In genomic region chr10:6986246-6986645, GRCm38 (mm10) we compare ENCODE assay signal across 30 mouse cellular contexts.
DNase-seq lines count a peak whose midpoint lies in the region; ATAC-seq and TF ChIP-seq lines count a peak whose summit lies in the region.
"Had no signal": no experiment of that assay in that cellular context is flagged by ENCODE, and none has a peak within 500 bp of the region (broad histone marks: within the 10 kb centered on the region; RNA-seq: fewer than 3 reads in every experiment).

No protein-coding gene starts in this region.

- no peak overlapping the region for H3K4me2 ChIP-seq in liver, postnatal 0 days (ENCODE audit: low read depth, low read length)
- no peak overlapping the region for H3K4me2 ChIP-seq in liver, embryonic 12.5 days
- H3K4me2 ChIP-seq: heart, embryonic 11.5 days; hindbrain, embryonic 14.5 days; limb, embryonic 12.5 days; midbrain, embryonic 15.5 days; neural tube, embryonic 12.5 days; stomach, embryonic 15.5 days had no signal

- H3K4me1 ChIP-seq in liver, postnatal 0 days (ENCODE audit: insufficient read depth): no peaks in the 10 kb centered on the region; the same call in 1 of the 2 replicates
- H3K4me1 ChIP-seq in liver, embryonic 12.5 days: no peaks in the 10 kb centered on the region
- H3K4me1 ChIP-seq: midbrain, embryonic 10.5 days; midbrain, embryonic 15.5 days; neural tube, embryonic 12.5 days; stomach, embryonic 15.5 days had no signal

- H3K36me3 ChIP-seq in liver, postnatal 0 days (replicated peaks; ENCODE audit: insufficient read depth, low read length): no peaks in the 10 kb centered on the region
- no peaks in the 10 kb centered on the region for H3K36me3 ChIP-seq in liver, embryonic 12.5 days
- H3K36me3 ChIP-seq: limb, embryonic 12.5 days; midbrain, embryonic 10.5 days; midbrain, embryonic 15.5 days; neural tube, embryonic 12.5 days; stomach, embryonic 15.5 days had no signal

- WGBS in liver, postnatal 0 days (ENCODE audit: insufficient replicate concordance): 40% methylated on average over 4 of the region's 4 CpGs
- 39% methylated on average over 4 of the region's 4 CpGs for WGBS in liver, embryonic 12.5 days (ENCODE audit: insufficient replicate concordance)

- H3K9ac ChIP-seq in liver, postnatal 0 days (replicated peaks): no peak overlapping the region
- no peak overlapping the region for H3K9ac ChIP-seq in liver, embryonic 12.5 days
- H3K9ac ChIP-seq: hindbrain, embryonic 14.5 days; limb, embryonic 12.5 days; midbrain, embryonic 15.5 days; neural tube, embryonic 12.5 days; stomach, embryonic 15.5 days had no signal

- no peak for TF ChIP-seq CTCF in liver, postnatal 0 days (IDR thresholded peaks at IDR 0.05; ENCODE audit: low read depth)

- no peak for DNase-seq in liver, postnatal 0 days
- DNase-seq in CD4-positive helper T cell, adult 2 months (ENCODE audit: low read depth, low spot score): peak; percentile 24
- DNase-seq in naive thymus-derived CD4-positive, alpha-beta T cell, adult 2 months (ENCODE audit: low read depth): peak; percentile 49
- DNase-seq in cerebellum, adult 11-12 months: no peak
- DNase-seq in ovary, postnatal 36 days (ENCODE audit: low spot score): no peak
- DNase-seq: adrenal gland, adult 2 months; adrenal gland, postnatal 36 days; cerebellum, adult 8-10 months; cerebellum, postnatal 25 days; gastrocnemius, postnatal 14 days; heart, adult 11 months; heart, postnatal 4 days; kidney, adult 11 months; kidney, postnatal 14 days; lung, adult 2 months; lung, postnatal 10 days had no signal

- H3K9me3 ChIP-seq in liver, postnatal 0 days (ENCODE audit: low read length): no peaks in the 10 kb centered on the region
- no peaks in the 10 kb centered on the region for H3K9me3 ChIP-seq in liver, embryonic 12.5 days (replicated peaks)
- H3K9me3 ChIP-seq: limb, embryonic 12.5 days; midbrain, embryonic 10.5 days; midbrain, embryonic 15.5 days; neural tube, embryonic 12.5 days; stomach, embryonic 15.5 days had no signal

- peak; percentile 29; the same call in 1 of the 2 replicates for ATAC-seq in liver, postnatal 0 days
- ATAC-seq in liver, embryonic 12.5 days: no peak
- ATAC-seq in hematopoietic stem cell, adult 5-6 weeks (replicated peaks in 1 of 2; ENCODE audit: insufficient read depth in 1 of 2, low FRiP score in 2 of 2, low TSS enrichment in 1 of 2, low read depth in 1 of 2, poor library complexity in 2 of 2, severe bottlenecking in 2 of 2): peak; percentile 87 to 88
- ATAC-seq: CD4-positive, CD25-positive, alpha-beta regulatory T cell, adult 4 months; forebrain, embryonic 14.5 days; inflammation-experienced regulatory T-cells, adult 6 months; midbrain, embryonic 15.5 days had no signal

- no peak for TF ChIP-seq EP300 in liver, postnatal 0 days (IDR thresholded peaks at IDR 0.05; ENCODE audit: low read depth)

- no peak overlapping the region for H3K4me3 ChIP-seq in liver, postnatal 0 days (ENCODE audit: low read depth, low read length)
- H3K4me3 ChIP-seq in liver, embryonic 12.5 days: no peak overlapping the region
- H3K4me3 ChIP-seq: left cerebral cortex, adult 2 months; limb, embryonic 12.5 days; midbrain, embryonic 10.5 days; midbrain, embryonic 15.5 days; neural tube, embryonic 12.5 days; stomach, embryonic 15.5 days had no signal

- H3K27ac ChIP-seq in liver, postnatal 0 days (ENCODE audit: low read depth): 0 out of 2 replicates have a peak overlapping the region, but pooled peaks have one; percentile 8
- no peak overlapping the region for H3K27ac ChIP-seq in liver, embryonic 12.5 days
- H3K27ac ChIP-seq: hindbrain, embryonic 14.5 days; left cerebral cortex, adult 2 months; limb, embryonic 12.5 days; macrophage; midbrain, embryonic 10.5 days; midbrain, embryonic 15.5 days; neural tube, embryonic 12.5 days; stomach, embryonic 15.5 days had no signal

- no peaks in the 10 kb centered on the region for H3K27me3 ChIP-seq in liver, postnatal 0 days (ENCODE audit: insufficient read depth, low read length)
- no peaks in the 10 kb centered on the region for H3K27me3 ChIP-seq in liver, embryonic 12.5 days (replicated peaks)
- H3K27me3 ChIP-seq: limb, embryonic 12.5 days; midbrain, embryonic 15.5 days; neural tube, embryonic 12.5 days; stomach, embryonic 15.5 days had no signal

Comparison
In these comparisons a context has a peak if more than half of its experiments do, and no peak if none do; other contexts are left out.
1. DNase-seq: peak in CD4-positive helper T cell, adult 2 months (single experiment) and naive thymus-derived CD4-positive, alpha-beta T cell, adult 2 months (single experiment); none in liver, postnatal 0 days (single experiment), cerebellum, adult 11-12 months (single experiment) and ovary, postnatal 36 days (single experiment).